Mouse (Mus musculus) natural killer cell, adult 2 months (primary cell): ENCODE data around the gene Tctex1d2.
A peak's percentile ranks its signal among the peaks of the same experiment; 100 is the strongest.

Source experiments
- DNase-seq, 2 experiments: peaks; one replicate each; pipeline ENCODE4 v3.0.0; 2022; ENCODE audit warnings: low spot score in 2 of 2

Tctex1d2 gene

DNA sequence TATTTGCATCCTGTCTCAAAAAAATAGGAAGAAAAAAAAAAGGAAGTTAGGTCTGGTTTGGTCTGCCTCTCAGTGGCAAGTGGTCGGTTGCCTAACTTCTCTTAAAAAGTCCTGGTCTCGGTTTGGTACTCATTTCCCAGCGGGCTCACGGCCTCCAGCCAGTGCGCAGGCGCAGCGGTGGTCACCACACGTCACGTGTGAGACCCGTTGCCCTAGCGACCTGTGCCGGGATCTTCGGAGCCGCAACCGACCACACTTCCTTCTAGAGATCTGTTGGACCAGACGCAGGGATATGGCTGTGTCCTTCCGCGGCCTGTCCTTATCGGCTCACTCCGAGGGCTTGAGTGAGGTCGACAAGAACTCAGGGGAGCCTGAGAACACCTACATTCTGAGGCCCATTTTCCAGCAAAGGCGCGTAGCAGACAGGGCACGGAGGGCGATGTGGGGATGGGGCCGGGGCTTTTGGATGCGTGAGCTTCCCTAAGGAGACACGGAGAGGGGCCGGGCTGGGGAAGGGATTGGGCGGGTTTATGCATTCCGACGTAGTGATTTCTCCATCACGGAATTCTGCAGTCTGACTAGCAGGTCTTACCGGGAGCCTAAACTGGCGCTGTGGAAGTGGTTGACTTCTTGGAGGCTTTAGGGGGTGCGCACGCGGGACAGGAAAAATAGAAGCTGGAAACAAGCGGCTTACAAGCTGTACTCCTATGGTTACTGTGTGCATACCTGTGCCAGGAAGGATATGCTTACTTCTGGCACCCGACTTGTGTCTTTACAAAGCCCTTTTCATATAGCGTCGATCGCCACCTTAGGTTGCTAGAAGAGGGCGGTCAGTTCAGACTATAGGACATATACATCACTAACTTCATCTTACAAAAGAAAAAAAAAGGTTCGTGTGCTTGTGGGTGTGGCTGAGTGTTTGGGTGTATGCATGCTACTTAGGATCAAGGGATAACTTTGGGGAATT, at the start of gene Tctex1d2:
Gene Tctex1d2, plus strand, starts transcription at position 186 of the 967 bp plus-strand sequence.
- peak; percentile 84 to 90 for DNase-seq

DNA sequence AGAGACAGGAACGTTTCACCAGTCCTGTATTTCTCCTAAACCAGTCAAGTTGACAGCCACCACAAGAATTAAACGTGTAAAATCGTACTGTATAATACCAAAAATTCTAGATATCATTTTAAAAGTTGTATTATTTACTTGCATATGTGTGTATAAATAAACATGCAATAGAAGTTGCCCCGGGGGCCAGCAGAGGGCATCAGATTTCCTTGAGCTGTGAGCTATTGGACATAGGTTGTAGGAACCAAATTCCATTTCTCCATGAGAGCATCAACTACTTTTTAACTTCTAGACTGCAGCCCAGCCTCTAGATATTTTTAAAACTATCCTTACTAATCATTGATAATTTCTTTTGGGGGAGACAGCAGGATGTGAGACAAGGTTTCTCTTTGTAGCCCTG, 48.2 kb upstream of the Tctex1d2 start:
- peak in 1 of 2 experiments; percentile 28 for DNase-seq

DNA sequence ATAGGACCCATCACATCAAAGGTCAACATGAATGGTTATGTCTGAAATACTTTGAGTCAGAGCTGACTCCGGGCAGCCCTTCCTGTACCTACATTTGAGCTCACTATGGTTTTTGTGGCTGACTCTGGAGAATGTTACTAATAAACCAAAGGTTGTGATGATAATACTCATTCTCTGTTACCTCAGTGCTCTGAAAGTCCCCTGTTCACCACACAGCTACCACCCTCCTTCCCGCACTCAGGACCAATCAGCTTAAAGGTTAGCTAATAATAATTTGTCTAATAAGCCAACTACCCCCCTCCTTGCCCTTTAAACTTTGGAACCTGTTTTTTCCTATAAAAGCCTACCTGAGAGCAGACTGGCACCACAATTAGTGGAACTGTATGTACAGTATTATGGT, 39.9 kb upstream of the Tctex1d2 start:
- DNase-seq, result no peak

DNA sequence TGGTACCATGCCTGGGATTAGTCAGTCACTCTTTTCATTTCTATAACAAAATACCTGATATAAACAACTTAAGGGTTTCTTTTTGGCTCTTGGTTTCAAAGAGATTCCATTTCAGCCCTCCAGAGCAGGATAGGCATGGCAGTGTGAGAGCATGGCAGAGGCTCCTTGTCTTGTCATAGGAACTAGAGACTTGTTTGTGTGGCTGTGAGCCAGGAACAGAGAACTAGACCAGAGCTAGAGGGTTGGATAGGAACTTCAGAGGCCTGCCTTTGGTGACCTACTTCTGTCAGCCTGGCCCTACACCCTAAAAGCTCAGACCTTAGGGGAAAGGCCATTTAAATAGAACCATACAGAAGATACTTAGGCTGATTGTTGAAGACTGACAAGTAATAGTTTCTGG, 36.6 kb upstream of the Tctex1d2 start:
- no peak for DNase-seq

DNA sequence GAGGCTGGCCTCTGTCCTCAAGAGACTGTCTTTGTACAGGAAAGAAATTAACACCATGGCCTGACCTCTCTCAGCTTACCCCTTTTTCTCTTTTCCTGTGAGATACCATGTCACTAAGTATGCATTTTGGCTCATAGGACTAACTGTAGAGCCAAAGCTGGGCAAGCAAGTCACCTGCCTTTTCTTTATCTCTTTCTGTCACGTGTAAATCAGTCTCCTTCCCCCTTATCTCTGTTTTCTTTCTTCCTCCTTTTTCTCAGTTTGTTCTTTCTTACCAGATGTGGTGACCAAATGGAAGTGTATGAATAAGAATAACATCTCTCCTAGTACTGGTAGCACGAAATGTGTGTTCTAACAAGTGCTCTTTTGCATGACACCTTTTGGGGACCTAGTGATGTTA, 34.6 kb upstream of the Tctex1d2 start:
- no peak for DNase-seq

DNA sequence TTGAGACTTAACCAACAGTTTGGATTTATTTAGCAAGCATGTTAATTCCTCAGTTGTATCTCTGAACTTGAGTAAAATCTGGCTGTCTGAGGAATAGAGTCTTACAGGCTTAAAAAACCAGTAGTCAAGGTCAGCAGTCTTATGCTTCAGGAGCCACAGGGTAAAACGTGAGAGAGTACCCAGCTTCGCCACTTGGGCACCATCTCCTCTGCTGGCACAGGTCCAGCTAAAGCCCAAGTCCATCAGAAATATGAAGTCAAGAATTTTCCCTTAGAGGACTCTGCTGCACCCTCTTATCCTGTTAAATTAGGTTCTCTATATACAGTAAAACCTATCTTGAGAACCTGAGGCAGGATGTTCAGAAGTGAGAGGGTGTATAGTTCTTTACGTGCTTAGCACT, 32.7 kb upstream of the Tctex1d2 start:
- no peak for DNase-seq

DNA sequence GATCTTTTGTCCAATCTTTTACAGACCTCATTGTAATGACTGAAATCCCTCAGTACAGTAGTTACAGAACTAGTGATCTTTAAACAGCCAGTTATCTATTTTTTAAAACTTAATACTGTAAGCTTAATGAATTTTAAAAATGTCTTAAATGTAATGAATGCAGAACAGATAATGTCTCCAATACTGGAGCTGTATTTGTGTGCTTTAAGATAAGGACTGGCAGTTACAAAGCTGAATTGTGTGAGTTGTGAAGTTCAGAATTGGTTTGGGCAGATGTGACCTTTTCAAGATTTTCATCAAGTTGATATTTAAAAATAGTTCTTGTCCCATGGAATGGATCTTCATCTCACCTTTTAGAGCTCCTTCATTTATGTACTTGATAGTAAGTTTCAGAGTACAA, 30.5 kb upstream of the Tctex1d2 start:
- no peak for DNase-seq

DNA sequence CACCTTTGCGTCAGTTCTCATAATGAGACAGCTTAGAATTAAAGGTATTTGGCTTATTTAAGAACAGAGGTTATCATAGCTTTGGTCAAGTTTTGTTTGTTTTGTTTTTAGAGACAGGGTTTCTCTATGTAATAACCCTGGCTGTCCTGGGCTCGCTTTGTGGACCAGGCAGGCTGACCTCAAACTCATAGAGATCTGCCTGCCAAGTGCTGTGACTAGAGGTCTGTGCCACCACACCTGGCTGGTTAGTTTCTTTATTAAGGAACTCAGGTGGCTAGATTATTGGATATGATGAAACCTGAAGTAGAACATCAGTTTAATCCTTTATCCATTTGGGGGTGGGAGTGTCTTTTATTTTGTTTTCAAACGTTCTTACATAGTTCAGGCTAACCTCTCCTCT, 29.7 kb upstream of the Tctex1d2 start:
- no peak for DNase-seq

DNA sequence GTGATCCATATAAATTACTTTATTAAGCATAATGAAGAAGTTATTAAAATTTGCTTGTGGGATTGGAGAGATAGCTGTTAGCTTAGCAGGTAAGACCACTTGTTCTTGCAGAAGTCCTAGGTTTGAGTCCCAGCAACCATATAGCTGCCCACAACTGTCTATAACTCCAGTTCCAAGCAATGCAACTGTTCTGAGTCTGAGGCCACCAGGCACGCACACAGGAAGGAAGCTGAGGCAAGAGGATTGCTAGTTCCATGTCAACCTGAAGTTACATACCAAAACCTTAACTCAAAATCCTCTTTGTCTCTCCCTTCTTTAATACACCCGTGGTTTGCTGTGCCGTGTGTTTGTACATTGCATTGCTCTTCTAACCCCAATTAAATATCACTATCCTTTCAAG, 28.6 kb upstream of the Tctex1d2 start:
- DNase-seq, result no peak

DNA sequence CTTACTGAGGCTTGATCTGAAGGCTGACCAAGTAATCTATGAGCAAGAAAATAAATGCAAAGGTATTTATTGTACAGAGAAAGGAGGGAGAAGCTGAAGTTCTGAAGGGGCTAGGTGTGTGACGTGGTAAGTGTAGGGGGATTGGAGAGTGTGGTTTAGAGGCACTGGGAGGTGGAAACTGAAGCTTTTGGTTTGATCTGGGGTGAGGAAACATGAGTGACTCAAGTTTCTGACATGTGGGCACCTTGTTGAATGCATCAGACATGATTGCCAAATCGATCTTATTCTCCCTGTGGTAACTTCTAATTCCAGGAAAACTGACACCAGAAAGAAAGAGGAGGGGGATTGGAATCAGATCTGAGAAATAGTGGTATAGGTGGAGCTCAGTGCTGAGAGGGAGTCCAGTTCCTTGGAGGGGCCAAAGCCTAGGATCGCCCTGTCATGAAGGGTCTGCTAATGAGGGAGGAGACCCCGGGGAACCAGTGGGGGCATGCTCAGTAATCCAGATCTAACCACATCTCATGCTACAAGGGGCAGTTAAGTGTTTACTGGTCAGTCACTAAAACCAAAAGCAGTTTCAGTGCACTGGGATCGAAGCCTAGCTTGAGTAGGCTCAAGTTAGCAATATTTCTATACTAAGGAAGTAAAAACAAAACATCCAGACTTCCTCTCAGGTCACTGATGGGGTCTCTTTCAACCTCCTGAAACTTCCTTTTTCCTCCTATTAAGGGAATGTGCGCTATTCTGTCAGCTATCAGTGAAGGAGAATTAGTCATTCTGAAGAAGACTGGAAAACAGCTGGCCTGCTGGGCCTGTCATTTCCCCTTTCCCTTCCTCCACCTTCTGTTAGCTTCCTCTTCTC, 23.6 kb upstream of the Tctex1d2 start:
- no peak for DNase-seq

DNA sequence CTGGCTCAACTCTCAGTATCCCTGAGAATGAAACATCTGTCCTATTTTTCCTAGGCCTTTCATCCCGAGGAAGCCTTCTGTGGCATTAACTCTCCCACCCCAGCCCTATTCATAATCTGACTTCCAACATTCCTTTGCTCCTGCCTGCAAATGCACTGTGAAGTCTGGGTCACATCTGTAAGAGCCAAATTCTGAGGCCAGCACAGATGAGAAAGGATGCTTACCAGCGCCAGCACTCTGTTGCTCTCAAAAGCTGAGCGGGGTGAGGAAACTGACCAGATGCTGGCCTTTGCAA, 23.0 kb upstream of the Tctex1d2 start:
- DNase-seq, result no peak

DNA sequence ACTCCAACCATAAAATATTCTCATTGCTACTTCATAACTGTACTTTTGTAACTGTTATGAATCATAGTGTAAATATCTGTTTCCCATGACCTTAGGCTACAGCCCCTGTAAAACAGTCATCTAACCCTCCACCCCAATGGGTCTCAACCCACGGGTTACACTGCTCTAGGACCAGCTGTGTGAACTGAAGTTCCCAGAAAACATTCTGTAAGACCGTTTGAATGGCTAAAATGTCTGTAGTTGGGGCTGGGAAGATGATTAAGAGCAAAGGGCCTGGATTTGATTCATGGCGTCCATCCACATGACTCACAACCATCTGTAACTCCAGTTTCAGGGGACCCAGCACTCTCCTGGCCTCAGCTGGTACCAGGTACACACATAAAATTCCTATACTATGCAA, 21.3 kb upstream of the Tctex1d2 start:
- DNase-seq, result no peak

DNA sequence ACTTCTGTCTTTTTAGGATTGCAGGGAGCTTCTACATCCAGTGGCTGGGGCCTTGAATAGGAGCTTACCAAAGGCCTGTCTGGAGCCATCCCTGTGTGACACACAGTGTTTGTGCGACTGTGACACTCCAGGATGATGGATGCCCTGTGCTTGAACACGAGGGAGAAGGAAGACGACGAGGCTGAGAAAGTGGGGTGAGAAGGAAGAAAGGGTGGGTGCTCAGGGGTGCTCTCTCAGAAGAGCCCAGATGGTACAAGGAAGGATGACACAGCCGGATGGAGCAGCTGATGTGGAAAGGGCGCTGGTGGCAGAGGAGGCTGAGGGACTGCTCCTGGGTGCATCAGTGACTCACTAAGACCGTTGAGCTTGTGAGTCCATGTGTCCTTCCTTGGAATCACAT, 19.2 kb upstream of the Tctex1d2 start, which contains the start of gene Tm4sf19:
Gene Tm4sf19, plus strand, starts transcription at position 240 of the 400 bp plus-strand sequence.
- DNase-seq, result no peak

DNA sequence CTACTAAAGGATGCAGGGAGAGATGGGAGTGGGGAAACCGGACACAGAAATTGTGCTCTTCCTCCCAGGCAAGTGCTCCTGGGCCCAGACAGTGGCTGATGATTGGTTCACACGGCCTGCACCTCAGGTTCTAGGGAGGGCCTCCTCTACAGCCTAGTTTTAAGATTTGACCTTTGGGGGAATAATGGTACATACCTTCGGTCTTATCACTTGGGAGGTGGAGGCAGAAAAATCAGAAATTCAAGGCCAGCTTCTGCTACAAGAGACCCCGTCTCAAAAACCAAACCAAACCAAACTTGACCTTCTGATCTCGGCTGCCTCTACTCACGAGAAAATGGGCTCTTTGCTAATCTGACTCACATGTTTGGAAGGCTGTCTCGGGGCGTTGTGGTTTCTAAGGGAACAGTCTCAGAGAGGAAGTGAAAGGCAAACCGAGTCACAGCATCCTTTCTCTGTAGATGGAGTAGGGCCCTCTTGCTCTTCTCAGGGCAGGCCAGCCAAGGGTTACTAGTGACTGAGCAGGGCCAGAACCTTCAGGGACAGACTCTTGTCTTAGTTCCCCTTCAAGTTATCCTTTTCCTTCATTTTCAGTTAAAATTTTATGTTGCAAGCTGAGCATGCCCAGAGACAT, 18.1 kb upstream of the Tctex1d2 start:
- DNase-seq, result peak in 1 of 2 experiments; percentile 56

DNA sequence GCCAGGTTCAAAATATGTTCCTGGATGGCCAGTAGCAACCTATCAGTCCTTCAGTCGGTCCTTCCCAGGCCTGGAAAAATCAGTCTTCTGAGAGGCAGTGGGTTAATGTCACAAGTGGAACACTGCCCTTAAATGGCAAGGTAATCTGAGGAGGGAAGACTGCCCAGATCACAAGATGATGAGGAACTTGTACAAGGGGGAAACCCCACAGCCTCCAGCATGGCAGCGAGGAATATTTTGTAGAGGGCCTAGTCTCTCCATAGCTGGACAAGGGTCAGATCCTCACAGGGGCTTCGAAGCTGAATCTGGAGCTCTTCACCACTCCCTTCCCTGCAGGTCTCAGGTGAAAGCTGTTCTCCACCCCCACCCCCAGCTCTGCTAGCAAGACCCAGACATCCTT, 16.7 kb upstream of the Tctex1d2 start:
- DNase-seq, result no peak

DNA sequence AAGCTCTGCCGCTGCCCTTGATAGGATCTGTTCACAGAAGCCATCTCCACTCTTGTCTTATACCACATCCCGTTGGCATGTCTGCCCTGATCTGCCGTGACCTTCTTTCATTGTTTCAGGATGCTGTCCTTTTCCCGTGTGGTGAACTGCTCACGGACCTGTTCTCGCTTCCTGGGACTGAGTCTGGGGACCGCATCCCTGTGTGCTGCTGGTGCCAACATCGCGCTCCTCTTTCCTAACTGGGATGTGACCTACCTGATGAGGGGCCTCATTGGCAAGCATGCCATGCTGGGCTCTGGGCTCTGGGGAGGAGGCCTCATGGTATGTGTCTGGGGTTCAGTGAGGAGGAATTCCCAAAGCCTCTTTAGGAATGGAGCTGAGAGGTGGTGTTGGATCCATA, 13.8 kb upstream of the Tctex1d2 start:
- no peak for DNase-seq

DNA sequence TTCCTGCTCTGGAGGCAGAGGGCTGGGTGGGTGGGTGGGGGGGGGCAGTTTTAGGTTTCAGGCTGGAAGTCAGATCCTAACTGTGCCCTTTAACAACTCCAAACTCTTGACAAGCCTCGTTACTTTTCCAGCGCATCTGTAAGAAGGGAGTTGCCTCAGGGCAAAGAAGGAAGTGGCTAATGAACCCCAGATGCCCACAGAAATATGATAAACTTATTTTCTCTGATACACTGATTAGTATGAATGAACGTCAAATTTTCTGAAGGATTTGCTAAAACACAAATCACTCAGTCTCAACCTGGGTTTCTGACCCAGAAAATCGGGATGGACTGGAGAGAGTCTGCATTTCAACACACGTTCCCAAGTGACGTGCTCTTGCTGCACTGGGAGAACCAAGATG, 12.8 kb upstream of the Tctex1d2 start:
- DNase-seq, result no peak

DNA sequence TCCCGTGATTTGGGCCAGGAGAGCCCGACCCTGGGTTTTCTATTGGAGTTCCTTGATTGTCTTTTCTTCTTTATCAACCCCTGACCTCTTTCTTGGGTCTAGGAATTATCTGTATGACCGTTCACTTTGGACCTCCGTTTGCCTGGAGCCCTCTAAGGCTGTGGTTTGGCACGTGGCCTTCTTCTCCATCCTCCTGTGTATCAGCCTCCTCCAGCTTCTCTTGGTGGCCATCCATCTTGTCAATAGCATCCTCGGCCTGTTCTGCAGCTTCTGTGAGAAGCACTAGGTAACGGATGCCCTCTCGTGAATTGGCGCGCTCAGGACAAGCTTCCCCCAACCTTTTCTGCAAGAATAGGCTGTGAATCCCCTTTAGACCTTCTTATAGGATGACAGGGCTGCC, 11.8 kb upstream of the Tctex1d2 start:
- DNase-seq, result no peak

DNA sequence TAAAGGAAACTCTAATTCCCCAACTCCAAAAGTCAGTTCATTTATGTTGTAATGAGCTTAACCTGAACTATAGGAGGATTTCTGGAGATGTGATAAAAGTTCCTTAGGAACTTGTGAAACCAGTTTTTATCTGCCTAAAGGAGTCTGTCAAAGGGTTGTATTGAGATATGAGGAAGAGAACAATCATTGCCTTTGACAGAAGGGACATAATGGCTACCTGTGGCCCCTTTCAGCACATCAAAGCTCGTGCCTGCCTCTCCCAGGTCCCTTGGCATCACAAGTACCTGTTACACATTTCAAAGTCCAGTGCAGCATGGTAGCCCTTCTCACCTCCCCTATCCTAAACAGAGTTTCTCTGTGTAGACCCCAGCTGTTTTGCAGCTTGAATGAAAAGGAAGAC, 2.0 kb upstream of the Tctex1d2 start:
- no peak for DNase-seq

DNA sequence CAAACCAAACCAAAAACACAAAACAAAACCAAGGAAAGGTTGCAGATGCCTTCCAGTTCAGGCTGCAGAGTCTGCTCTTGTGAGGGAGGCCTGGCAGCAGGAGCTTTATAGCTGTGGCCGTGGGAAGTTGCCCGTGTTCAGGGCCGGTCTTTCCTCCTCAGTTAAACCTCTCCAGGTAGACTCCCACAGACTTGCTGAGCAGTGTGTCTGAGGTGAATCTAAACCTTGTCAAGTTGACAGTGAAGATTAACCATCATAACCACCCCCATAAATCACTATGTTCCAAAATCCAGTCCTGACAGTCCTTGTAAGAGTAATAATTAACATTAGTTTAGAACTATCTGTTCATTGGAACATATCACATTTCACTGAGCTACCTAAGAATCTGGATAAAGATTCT, 8.0 kb downstream of the Tctex1d2 start:
- no peak for DNase-seq

DNA sequence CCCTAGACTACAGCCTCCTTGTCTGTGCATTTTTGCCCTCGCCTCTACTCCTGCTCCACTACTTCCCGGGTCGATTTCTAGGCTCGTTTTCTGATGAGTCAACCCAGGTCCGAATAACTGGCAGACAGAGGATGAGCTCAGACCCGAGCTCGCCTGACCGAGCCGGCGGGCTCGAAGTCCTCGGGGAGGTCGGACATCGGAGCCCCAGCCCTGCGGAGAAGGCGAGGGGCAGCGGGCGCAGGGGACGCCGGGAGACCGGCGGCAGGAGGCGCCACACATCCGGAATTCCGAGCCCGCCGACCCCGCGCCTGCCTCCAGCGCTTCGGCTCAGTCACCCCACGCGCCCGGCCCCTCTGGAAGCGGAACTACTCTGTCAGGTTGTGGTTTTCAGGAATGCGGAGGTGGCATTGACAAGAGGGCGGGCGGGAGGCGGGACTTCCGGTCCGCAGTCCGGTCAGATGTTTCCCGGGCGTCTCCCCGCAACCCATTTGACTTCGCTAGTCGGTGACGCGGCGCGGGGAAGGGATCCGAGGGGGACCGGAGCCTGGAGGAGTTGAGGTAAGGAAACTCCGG, 11.1 kb downstream of the Tctex1d2 start, which contains the start of gene Pcyt1a:
Gene Pcyt1a, plus strand, starts transcription at position 448 of the 573 bp plus-strand sequence.
- peak; percentile 63 to 66 for DNase-seq

DNA sequence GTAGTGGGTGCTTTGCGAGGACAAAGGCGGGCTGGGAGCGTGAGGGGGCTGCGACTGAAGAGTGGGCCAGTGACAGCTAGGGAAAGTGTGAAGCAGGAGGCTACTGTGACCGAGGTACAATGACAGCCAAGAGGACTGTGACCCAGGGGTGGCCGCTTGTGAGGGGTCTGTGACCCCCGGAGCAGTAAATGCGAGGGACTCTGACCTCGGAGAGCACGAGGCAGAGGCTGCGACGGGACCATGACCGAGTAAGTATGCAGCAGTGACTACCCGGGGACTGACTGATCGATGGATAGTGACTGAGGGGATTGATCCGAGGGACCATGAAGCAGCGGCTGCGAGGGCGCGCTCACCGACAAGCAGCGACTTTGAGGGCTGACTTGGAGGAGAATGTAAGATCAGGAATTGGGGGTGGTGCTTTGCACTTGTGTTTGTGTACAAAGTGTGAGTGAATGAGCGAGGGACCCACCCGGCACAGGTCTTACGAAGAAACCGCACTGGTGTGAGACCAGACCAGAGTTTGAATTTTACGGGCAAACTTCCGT, 11.6 kb downstream of the Tctex1d2 start:
- peak; percentile 49 to 70 for DNase-seq
